Mouse (Mus musculus): ENCODE results near the gene Fer1l4.

Fer1l4 gene

DNA sequence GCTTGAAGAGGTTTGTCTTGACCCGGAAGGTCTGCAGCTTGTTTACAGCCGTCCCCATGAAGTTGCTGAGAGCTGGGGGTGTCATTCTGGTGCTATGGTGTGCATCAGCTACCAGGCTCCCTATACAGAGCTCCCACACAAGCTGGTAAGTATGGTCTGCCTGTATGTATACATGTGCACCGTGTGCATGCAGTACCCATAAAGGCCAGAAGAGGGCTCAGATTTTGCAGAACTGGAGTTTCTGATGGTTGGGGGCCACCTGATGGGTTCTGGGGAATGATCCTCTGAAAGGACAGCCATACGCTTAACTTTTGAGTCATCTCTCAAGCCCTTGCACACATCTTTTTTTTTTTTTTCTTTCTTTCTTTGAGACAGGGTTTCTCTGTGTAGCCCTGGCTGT, 47.4 kb downstream of the Fer1l4 start:
- DNase-seq: no peak

DNA sequence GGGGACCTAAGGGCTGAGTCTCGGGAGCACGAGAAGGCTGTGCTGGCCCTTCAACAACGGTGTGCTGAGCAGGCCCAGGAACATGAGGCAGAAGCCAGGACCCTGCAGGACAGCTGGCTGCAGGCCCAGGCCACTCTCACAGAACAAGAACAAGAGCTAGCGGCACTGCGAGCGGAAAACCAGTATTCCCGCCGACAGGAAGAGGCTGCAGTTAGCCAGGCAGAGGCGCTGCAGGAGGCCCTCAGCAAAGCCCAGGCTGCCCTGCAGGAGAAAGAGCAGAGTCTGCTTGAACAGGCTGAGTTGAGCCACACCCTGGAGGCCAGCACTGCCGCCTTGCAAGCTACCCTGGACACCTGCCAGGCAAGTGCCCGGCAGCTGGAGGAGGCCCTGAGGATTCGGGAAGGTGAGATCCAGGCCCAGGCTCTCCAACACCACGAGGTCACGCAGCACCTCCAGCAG, 60.9 kb downstream of the Fer1l4 start:
- DNase-seq: peak; percentile 95

DNA sequence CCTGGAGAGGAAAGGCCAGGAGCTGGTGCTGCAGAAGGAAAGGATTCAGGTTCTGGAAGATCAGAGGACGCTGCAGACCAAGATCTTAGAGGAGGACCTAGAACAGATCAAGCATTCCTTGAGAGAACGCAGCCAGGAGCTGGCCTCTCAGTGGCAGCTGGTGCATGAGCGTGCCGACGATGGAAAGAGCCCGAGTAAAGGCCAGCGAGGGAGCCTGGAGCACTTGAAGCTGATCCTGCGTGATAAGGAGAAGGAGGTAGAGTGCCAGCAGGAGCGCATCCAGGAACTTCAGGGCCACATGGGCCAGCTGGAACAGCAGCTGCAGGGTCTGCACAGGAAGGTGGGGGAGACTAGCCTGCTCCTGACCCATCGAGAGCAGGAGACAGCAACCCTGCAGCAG, 61.6 kb downstream of the Fer1l4 start:
- DNase-seq: peak; percentile 34

DNA sequence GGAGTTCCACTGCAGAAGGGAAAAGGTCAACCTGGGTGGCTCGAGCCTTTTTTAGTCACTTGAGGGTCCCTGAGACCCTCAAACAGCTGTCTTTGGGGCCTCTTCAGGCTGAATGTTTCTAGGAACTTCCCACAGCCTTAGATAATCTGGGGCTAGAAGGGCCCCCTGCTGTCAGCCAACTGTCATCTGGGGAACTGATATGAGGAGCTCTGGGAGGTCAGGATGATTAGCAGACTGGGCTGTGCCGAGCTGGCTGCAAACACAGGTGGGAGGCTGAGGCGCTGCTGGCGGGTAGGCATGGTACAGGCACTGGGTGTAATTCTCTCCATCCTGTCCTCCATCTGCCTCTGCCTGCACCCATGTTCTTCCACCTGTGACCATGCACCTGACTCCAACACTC, 63.7 kb downstream of the Fer1l4 start:
- peak; percentile 67 for DNase-seq

DNA sequence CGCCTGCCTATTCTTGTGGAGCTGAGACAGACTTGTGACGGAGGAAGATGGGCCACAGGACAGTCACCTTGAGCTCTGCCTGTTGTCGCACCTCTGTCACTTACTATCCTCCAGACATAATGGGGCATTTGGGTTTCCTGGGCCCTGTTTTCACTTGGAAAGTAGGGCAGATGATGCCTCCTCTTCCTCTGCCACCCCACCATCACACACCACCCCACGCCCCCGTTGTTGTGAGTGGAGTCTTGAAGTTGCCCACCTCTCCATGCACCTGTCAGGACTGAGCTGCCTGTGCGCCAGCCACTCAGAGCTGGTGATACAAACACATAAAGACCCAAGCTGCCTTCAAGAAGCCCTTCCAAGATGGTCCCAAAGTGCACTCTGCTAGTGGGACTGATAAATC, 65.6 kb downstream of the Fer1l4 start:
- DNase-seq: no peak

DNA sequence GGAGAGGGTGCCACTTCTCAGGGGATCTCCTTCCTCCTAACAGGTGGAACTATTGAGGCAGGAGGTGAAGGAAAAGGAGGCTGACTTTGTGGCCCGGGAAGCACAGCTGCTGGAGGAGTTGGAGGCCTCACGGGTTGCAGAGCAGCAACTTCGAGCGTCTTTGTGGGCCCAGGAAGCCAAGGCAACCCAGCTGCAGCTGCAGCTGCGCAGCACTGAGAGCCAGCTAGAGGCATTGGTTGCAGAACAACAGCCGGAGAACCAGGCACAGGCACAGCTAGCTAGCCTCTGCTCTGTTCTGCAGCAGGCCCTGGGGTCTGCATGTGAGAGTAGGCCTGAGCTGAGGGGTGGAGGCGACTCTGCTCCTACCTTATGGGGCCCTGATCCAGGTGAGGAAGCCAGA, 67.0 kb downstream of the Fer1l4 start:
- DNase-seq: no peak

DNA sequence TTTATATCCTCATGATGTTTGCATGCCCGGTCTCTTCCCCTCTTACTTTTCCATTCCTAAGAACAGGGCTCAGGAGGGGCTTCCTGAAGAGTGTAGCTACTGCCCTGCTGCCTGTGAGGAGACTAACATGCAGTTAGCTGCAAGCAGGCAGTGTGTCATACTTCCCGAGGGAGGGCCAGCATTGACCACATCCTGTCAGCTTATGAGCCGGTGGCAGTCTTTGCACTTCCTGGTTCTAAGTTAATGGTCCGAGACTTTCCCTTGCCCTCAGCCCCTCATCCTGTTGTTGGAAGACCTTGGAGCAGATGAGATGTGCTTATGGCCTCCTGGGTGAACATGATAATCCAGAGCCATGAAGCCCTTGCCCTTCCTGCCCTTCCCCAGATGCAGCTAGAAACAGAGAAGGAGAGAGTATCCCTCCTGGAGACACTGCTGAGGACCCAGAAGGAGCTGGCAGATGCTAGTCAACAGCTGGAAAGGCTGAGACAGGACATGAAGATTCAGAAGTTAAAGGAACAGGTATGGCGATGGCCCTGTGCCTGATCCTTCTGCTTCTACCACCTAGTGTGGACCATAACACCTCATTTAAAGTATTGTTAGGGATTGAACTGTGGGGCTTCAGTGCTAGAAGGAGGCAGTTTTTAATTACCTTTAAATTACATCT, 73.3 kb downstream of the Fer1l4 start:
- DNase-seq: no peak

DNA sequence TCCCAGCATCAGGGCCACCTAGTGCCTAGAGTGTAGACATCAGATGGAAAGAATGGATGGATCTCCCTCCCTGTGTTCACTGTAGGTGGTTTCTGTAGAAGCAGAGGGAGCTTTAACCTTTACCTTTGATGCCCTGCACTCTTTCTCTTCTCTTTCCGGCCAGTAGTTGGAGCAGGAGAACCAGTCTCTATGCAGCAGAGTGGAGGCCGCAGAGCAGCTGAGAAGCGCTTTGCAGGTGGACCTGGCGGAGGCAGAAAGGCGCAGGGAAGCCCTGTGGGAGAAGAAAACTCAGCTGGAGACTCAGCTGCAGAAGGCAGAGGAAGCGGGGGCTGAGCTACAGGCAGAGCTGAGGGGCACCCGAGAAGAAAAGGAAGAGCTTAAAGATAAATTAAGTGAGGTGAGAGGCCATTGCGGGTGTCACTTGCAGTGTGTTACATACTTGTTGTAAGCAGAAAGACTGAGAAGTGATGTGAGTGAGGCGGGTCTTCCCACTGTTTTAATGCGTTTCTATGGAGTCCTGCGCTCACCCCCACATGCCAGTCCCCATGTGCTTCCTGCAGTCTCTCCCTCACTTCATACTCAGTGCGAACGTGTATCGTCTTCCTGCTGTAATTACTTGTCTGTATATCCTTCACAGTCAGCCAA, 78.5 kb downstream of the Fer1l4 start:
- no peak for DNase-seq

- no peak for DNase-seq
Observed at GRCm38 (mm10) chr2:155973348-155973747, 79.4 kb downstream of the Fer1l4 start.
